Mouse (Mus musculus) forebrain, embryonic 12.5 days (tissue): ENCODE data around the gene Zc3h7b. TPM values are rescaled to one million over a fixed set of nuclear protein-coding genes. Genes with fewer than 3 reads are reported as not detected.

Experiments used
- ATAC-seq: fragments of 200-750 bp; cut with Nextera tagmentation; 2 replicates; pipeline ENCODE4 v1.8.0; 2017; ENCODE audit warnings: moderate TSS enrichment; ENCODE audit not compliant: low FRiP score
- H3K27ac ChIP-seq: fragments of 300-500 bp; sonication (generic); 2 replicates; pipeline ENCODE4 v1.5.1; 2016; ENCODE audit warnings: mild to moderate bottlenecking
- H3K27me3 ChIP-seq: fragments of 300-500 bp; sonication (generic); 2 replicates; pipeline ENCODE4 v1.6.1; 2016; ENCODE audit warnings: mild to moderate bottlenecking
- H3K36me3 ChIP-seq: fragments of 300-500 bp; sonication (generic); replicated peaks from 2 replicates; pipeline ENCODE4 v1.6.1; 2016; ENCODE audit warnings: mild to moderate bottlenecking
- H3K4me1 ChIP-seq: fragments of 300-500 bp; sonication (generic); 2 replicates; pipeline ENCODE4 v1.6.1; 2016
- H3K4me2 ChIP-seq: fragments of 300-500 bp; sonication (generic); 2 replicates; pipeline ENCODE4 v1.6.1; 2016; ENCODE audit warnings: mild to moderate bottlenecking, moderate library complexity
- H3K4me3 ChIP-seq: fragments of 300-500 bp; sonication (generic); replicated peaks from 2 replicates; pipeline ENCODE4 v1.5.1; 2016; ENCODE audit warnings: mild to moderate bottlenecking
- H3K9ac ChIP-seq: fragments of 300-500 bp; sonication (generic); 2 replicates; pipeline ENCODE4 v1.6.1; 2016; ENCODE audit warnings: mild to moderate bottlenecking
- H3K9me3 ChIP-seq: fragments of 300-500 bp; sonication (generic); 2 replicates; pipeline ENCODE4 v1.6.1; 2016
- WGBS: fragments of 180-500 bp; shearing (Covaris S2); methylation state at CpG from one replicate; pipeline ENCODE4 v1.1.7; 2016; 5-methylcytosine and 5-hydroxymethylcytosine counted together
- polyA plus RNA-seq: library from polyadenylated mRNA; unstranded; fragments of >200 nt; fragmentation: Nextera tagmentation; extraction: Ambion mirVana; gene quantifications from 2 replicates; pipeline ENCODE4 v1.2.1, GENCODE M21; 2016

Zc3h7b gene
- polyA plus RNA-seq, 1 experiment from 2014 or later = 45.8 TPM

- H3K27me3 ChIP-seq = no peaks in the 10 kb centered on the region
- WGBS = 93% methylated on average over 15 of the region's 15 CpGs
- H3K9me3 ChIP-seq = no peaks in the 10 kb centered on the region
- H3K36me3 ChIP-seq = peaks cover 92% of the 10 kb centered on the region
- H3K4me3 ChIP-seq = no peak overlapping the region
- no peak overlapping the region for H3K4me2 ChIP-seq
- no peak overlapping the region for H3K27ac ChIP-seq
- H3K4me1 ChIP-seq = no peaks in the 10 kb centered on the region
- no peak overlapping the region for H3K9ac ChIP-seq
- ATAC-seq = no peak
Measured at GRCm38 (mm10) chr15:81774505-81775171, 29.8 kb downstream of the Zc3h7b start.

DNA sequence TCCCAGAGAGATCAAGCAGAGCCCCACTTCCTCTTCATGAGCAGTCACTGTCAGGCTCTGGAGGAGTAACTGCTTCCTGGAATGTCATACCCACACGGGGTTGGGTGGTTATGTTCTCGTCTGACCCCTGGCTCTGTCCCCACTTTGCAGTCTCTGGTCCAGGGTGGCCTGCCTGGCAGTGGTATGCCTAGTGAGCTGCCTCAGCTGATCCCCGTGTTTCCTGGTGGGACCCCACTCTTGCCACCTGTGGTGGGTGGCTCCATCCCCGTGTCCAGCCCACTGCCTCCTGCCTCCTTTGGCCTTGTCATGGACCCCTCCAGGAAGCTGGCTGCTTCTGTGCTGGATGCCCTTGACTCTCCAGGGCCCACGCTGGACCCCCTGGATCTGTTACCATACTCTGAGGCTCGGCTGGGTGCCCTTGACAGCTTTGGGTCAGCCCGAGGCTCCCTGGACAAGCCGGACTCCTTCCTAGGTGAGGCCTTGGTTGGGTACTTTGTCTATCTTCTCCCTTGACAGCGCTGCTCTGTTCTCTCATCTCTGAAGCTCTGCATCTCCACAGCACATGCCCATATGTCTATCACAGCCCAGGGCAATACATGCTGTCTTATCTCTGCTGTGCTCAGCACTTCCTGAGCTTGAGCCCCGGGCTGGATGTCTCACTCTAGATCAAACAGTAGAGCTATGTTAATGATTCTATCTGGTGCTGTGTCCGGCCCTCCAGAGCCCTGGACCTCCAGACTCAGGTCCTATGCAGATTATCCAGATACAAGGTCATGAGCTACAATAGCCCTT is 32.0 kb downstream of the Zc3h7b start:
- H3K4me1 ChIP-seq = no peaks in the 10 kb centered on the region
- H3K4me2 ChIP-seq = no peak overlapping the region
- no peaks in the 10 kb centered on the region for H3K27me3 ChIP-seq
- H3K36me3 ChIP-seq = peaks cover 99% of the 10 kb centered on the region
- H3K9ac ChIP-seq = no peak overlapping the region
- no peaks in the 10 kb centered on the region for H3K9me3 ChIP-seq
- no peak overlapping the region for H3K4me3 ChIP-seq
- no peak overlapping the region for H3K27ac ChIP-seq
- 92% methylated on average over 11 of the region's 11 CpGs for WGBS
- ATAC-seq = no peak

- H3K36me3 ChIP-seq = peaks cover 97% of the 10 kb centered on the region
- H3K9ac ChIP-seq = no peak overlapping the region
- 90% methylated on average over 7 of the region's 7 CpGs for WGBS
- H3K27ac ChIP-seq = no peak overlapping the region
- no peak for ATAC-seq
- no peaks in the 10 kb centered on the region for H3K27me3 ChIP-seq
- no peak overlapping the region for H3K4me3 ChIP-seq
- H3K4me1 ChIP-seq = no peaks in the 10 kb centered on the region
- H3K4me2 ChIP-seq = no peak overlapping the region
- no peaks in the 10 kb centered on the region for H3K9me3 ChIP-seq
Measured at GRCm38 (mm10) chr15:81781816-81782215, 37.0 kb downstream of the Zc3h7b start.

- Histone ChIP-seq H3K36me3 (peaks cover 94% of the 10 kb centered on the region), H3K27ac (no peak overlapping the region), H3K4me1 (no peaks in the 10 kb centered on the region), H3K9me3 (no peaks in the 10 kb centered on the region), H3K27me3 (no peaks in the 10 kb centered on the region), H3K4me3 (no peak overlapping the region), H3K4me2 (no peak overlapping the region), H3K9ac (no peak overlapping the region)
- ATAC-seq = no peak
- 73% methylated on average over 5 of the region's 5 CpGs for WGBS
Measured at GRCm38 (mm10) chr15:81784762-81785161, 39.9 kb downstream of the Zc3h7b start.

DNA sequence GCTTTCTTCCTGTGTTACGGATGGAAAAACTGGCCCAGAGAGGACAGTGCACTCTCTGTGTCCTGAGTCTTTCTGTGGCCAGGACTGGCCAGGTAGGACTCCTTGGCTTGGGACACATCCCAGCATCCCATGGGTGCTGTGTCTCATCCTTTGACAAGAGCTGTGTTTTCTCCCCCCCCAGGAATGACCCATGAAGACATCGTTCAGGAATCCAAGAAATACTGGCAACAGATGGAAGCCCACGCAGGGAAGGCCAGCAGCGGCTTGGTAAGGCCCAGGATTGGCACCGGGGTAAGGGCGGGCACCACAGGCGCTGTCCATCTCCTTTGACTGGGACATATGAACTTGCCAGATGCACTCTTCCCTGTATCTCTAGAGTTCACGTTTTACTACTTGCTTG is 40.8 kb downstream of the Zc3h7b start:
- Histone ChIP-seq H3K4me3 (no peak overlapping the region), H3K4me1 (no peaks in the 10 kb centered on the region), H3K9me3 (no peaks in the 10 kb centered on the region), H3K4me2 (no peak overlapping the region), H3K27ac (no peak overlapping the region), H3K27me3 (no peaks in the 10 kb centered on the region), H3K36me3 (peaks cover 93% of the 10 kb centered on the region), H3K9ac (no peak overlapping the region)
- WGBS = 95% methylated on average over 8 of the region's 8 CpGs
- ATAC-seq = no peak

- no peak overlapping the region for H3K4me2 ChIP-seq
- H3K4me3 ChIP-seq = no peak overlapping the region
- no peaks in the 10 kb centered on the region for H3K4me1 ChIP-seq
- H3K27me3 ChIP-seq = no peaks in the 10 kb centered on the region
- WGBS = 93% methylated on average over 13 of the region's 13 CpGs
- H3K9me3 ChIP-seq = no peaks in the 10 kb centered on the region
- no peak overlapping the region for H3K9ac ChIP-seq
- H3K36me3 ChIP-seq = peaks cover 93% of the 10 kb centered on the region
- no peak for ATAC-seq
- H3K27ac ChIP-seq = no peak overlapping the region
Measured at GRCm38 (mm10) chr15:81787525-81787924, 42.7 kb downstream of the Zc3h7b start.

DNA sequence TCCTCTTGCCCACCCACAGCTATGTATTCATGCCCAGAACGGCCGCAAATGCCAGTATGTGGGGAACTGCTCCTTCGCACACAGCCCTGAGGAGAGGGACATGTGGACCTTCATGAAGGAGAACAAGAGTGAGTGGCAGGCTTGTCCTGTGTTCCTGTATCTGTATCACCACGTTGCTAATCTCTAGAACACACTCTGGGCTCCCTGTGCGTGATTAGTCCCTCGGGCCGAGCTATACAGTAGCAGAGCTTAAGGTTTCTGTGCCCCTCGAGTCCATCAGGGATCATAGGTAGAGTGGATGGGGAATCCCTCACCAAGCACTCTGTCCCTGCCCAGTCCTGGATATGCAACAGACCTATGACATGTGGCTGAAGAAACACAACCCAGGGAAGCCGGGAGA is 47.6 kb downstream of the Zc3h7b start:
- Histone ChIP-seq H3K27me3 (no peaks in the 10 kb centered on the region), H3K4me3 (no peak overlapping the region), H3K36me3 (peaks cover 75% of the 10 kb centered on the region), H3K27ac (no peak overlapping the region), H3K9ac (no peak overlapping the region), H3K4me1 (no peaks in the 10 kb centered on the region), H3K4me2 (no peak overlapping the region), H3K9me3 (no peaks in the 10 kb centered on the region)
- WGBS = 97% methylated on average over 9 of the region's 9 CpGs
- no peak for ATAC-seq

DNA sequence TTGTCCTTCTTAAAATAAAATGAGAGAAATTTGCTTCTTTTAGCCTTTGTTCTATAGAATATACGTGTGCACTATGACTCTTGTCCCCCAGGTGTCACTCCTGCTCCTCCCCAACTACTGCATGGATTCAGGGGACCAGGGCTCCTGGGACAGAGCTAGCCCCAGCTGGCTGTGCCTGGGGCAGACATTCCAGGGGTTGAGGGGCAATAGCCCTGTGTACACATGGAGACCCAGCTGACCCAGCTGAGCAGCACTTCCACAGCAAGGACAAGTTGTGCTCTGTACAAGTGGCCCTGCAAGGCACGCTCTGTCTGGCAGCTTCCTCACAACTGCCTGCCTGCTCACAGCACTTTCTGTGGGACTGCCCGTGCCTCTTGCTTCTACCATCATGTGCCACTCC is 51.4 kb downstream of the Zc3h7b start:
- H3K9ac ChIP-seq = no peak overlapping the region
- no peaks in the 10 kb centered on the region for H3K9me3 ChIP-seq
- peaks cover 48% of the 10 kb centered on the region for H3K36me3 ChIP-seq
- ATAC-seq = peak; percentile 30; the same call in 1 of the 2 replicates
- H3K4me1 ChIP-seq = no peaks in the 10 kb centered on the region
- no peak overlapping the region for H3K4me2 ChIP-seq
- WGBS = 80% methylated on average over 3 of the region's 3 CpGs
- 0 out of 2 replicates have a peak, but pooled peaks cover 1% of the 10 kb centered on the region for H3K27me3 ChIP-seq
- no peak overlapping the region for H3K27ac ChIP-seq
- no peak overlapping the region for H3K4me3 ChIP-seq

DNA sequence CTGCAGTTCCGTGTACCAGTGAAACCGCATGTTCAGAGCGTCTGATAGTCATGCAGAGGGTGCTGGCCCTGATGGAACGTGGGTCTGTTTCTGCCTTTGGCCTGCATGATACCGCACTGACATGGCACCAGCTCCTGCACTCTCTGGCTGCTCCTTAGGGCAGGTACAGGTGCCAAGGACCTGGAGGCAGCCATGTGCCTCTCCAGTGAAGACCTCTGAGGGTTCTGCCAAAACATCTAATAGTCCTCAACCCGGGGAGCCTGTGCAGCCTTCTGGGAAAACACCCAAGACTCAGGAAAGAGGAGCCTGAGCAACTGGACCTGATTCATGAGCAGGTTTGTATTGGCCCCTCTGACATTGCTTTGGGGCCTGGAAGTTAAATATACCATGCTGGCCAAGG is 53.0 kb downstream of the Zc3h7b start:
- Histone ChIP-seq H3K27me3 (0 out of 2 replicates have a peak, but pooled peaks cover 4% of the 10 kb centered on the region), H3K4me3 (no peak overlapping the region), H3K27ac (no peak overlapping the region), H3K9me3 (no peaks in the 10 kb centered on the region), H3K9ac (no peak overlapping the region), H3K36me3 (peaks cover 31% of the 10 kb centered on the region), H3K4me2 (no peak overlapping the region), H3K4me1 (peaks cover 10% of the 10 kb centered on the region)
- no peak for ATAC-seq
- WGBS = 89% methylated on average over 6 of the region's 6 CpGs

GRCm38 (mm10) chr15:81798421-81798820 is 53.6 kb downstream of the Zc3h7b start:
- no peak for ATAC-seq
- Histone ChIP-seq H3K4me3 (no peak overlapping the region), H3K4me1 (peaks cover 16% of the 10 kb centered on the region), H3K36me3 (peaks cover 26% of the 10 kb centered on the region), H3K9ac (no peak overlapping the region), H3K27me3 (0 out of 2 replicates have a peak, but pooled peaks cover 4% of the 10 kb centered on the region), H3K4me2 (no peak overlapping the region), H3K9me3 (no peaks in the 10 kb centered on the region), H3K27ac (no peak overlapping the region)
- WGBS = 91% methylated on average over 4 of the region's 4 CpGs

DNA sequence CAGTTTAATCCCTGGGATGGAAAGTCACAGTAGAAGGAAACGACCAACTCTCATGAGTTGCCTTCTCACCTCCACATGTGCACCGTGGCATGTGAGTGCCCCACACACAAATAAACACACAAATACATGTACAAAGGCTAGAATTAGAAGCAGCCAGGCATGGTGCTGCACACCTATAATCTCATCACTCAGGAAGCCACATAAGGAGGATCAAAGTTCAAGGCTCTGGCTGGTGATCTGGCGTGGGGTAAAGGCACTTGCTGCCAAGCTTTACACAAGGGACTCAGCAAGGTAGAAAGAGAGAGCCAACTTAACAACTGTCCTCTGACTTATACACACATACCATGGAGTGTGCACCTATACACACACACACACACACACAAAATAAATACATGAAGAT is 55.5 kb downstream of the Zc3h7b start:
- H3K36me3 ChIP-seq = peaks cover 14% of the 10 kb centered on the region; the same call in 1 of the 2 replicates
- H3K27me3 ChIP-seq = 0 out of 2 replicates have a peak, but pooled peaks cover 4% of the 10 kb centered on the region
- no peaks in the 10 kb centered on the region for H3K9me3 ChIP-seq
- H3K4me3 ChIP-seq = no peak overlapping the region
- WGBS = 83% methylated on average over 3 of the region's 3 CpGs
- H3K4me2 ChIP-seq = no peak overlapping the region
- H3K27ac ChIP-seq = no peak overlapping the region
- peaks cover 26% of the 10 kb centered on the region for H3K4me1 ChIP-seq
- no peak overlapping the region for H3K9ac ChIP-seq
- ATAC-seq = no peak

DNA sequence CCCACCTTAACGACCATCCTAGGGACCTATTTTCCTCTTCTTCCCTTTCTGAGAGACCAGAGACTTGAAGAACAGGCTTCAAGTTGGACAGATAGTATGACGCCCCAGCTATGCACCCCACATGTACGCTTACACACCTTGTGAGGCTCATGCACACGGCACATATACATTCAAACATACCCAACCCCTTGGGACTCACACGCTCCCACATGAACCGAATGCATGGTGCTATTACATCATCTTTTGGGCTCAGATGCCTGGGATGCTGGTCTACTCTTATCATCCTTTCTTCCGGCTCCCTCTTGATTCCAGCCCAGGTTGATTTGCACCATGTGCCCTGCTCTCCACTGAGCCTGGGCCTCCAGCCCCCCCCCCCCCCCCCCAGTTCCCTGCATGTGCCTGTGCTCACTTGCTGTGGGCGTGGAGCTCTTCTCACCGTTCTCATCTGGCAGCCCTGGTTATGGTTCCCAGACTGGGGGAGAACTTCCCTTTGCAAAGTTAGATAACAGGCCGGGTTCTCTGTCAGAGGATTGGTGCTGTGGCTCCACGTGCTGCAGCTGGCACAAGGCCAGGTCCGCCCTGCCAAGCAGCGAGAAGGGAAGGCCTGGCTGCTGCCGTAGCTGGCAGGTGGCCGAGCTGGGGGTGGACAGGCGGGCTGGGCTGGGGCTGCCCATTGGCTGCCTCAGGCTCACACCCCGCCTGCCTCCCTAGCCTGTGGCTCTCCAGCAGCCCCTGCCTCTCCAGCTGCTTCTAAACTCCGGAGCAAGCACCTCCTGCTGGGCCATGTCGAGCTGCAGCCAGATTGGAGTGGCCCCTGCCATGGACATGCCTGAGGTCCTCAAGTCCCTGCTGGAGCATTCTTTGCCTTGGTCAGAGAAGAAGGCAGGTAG is 57.4 kb downstream of the Zc3h7b start, which contains the start of gene Tef:
Gene Tef (plus strand): TSS at position 421 of the 890 bp plus-strand sequence.
- Histone ChIP-seq H3K27ac (peak within 1 kb of the TSS; percentile 82), H3K27me3 (0 out of 2 replicates have a peak, but pooled peaks cover 4% of the 10 kb centered on the region), H3K9ac (peak within 1 kb of the TSS; percentile 51), H3K36me3 (peaks cover 7% of the 10 kb centered on the region; the same call in 1 of the 2 replicates), H3K4me3 (peak within 1 kb of the TSS; percentile 30), H3K9me3 (no peaks in the 10 kb centered on the region), H3K4me1 (peaks cover 29% of the 10 kb centered on the region), H3K4me2 (peak within 1 kb of the TSS; percentile 56)
- peak; percentile 99 for ATAC-seq
- 26% methylated on average over 19 of the region's 19 CpGs for WGBS
